Mouse (Mus musculus) subcutaneous adipose tissue, adult 2 months (tissue): Measurements from ENCODE around the gene Olfr599. TPM values are rescaled to one million over a fixed set of nuclear protein-coding genes. Genes with fewer than 3 reads are reported as not detected.

Experiments used
- polyA plus RNA-seq: library from polyadenylated mRNA; depleted of rRNA; stranded (reverse); fragments of >200 nt; gene quantifications from 2 replicates; pipeline ENCODE4 v1.2.3, GENCODE M21; 2012; ENCODE audit warnings: low replicate concordance; rRNA removed

The Olfr599 gene
- polyA plus RNA-seq, result not detected in 2 replicates

GRCm38 (mm10) chr7:103335617-103336016 is at the start of gene Olfr599:
Gene Olfr599, plus strand, starts transcription at chr7:103335917.

GRCm38 (mm10) chr7:103305348-103305747 is 30.4 kb upstream of the Olfr599 start, which contains the start of gene Olfr596:
Gene Olfr596, plus strand, starts transcription at chr7:103305648.

GRCm38 (mm10) chr7:103316015-103316414 is 19.7 kb upstream of the Olfr599 start, which contains the start of gene Olfr597:
Gene Olfr597, plus strand, starts transcription at chr7:103316315.

GRCm38 (mm10) chr7:103323268-103323667 is 12.4 kb upstream of the Olfr599 start, which contains the start of gene Olfr598:
Gene Olfr598, plus strand, starts transcription at chr7:103323568.

GRCm38 (mm10) chr7:103349569-103349968 is 13.9 kb downstream of the Olfr599 start, which contains the start of gene Olfr600:
Gene Olfr600, minus strand, starts transcription at chr7:103349669.

GRCm38 (mm10) chr7:103362555-103362954 is 26.8 kb downstream of the Olfr599 start, which contains the start of gene Olfr601:
Gene Olfr601, minus strand, starts transcription at chr7:103362655.

GRCm38 (mm10) chr7:103386077-103386476 is 50.4 kb downstream of the Olfr599 start, which contains the start of gene Olfr603:
Gene Olfr603, minus strand, starts transcription at chr7:103386177.

Other genes starting within 250 kb of the Olfr599 start
- gene Olfr585, start 238.2 kb upstream of the Olfr599 start, polyA plus RNA-seq, result not detected in 2 replicates
- not detected in 2 replicates for gene Olfr586, start 210.3 kb upstream of the Olfr599 start, polyA plus RNA-seq
- not detected in 2 replicates for gene Olfr588-ps1, start 195.0 kb upstream of the Olfr599 start, polyA plus RNA-seq
- not detected in 2 replicates for gene Olfr589, start 179.6 kb upstream of the Olfr599 start, polyA plus RNA-seq
- gene Olfr591, start 157.6 kb upstream of the Olfr599 start, polyA plus RNA-seq, result not detected in 2 replicates
- gene Olfr592, start 151.1 kb upstream of the Olfr599 start, polyA plus RNA-seq, result not detected in 2 replicates
- not detected in 2 replicates for gene Olfr593, start 124.1 kb upstream of the Olfr599 start, polyA plus RNA-seq
- not detected in 2 replicates for gene Olfr594, start 118.9 kb upstream of the Olfr599 start, polyA plus RNA-seq
- not detected in 2 replicates for gene Usp17ld, start 83.4 kb upstream of the Olfr599 start, polyA plus RNA-seq
- gene Olfr596, start 30.3 kb upstream of the Olfr599 start, polyA plus RNA-seq, result not detected in 2 replicates
- not detected in 2 replicates for gene Olfr597, start 19.6 kb upstream of the Olfr599 start, polyA plus RNA-seq
- gene Olfr598, start 12.3 kb upstream of the Olfr599 start, polyA plus RNA-seq, result not detected in 2 replicates
- not detected in 2 replicates for gene Olfr600, start 13.8 kb downstream of the Olfr599 start, polyA plus RNA-seq
- gene Olfr601, start 26.7 kb downstream of the Olfr599 start, polyA plus RNA-seq, result not detected in 2 replicates
- gene Olfr603, start 50.3 kb downstream of the Olfr599 start, polyA plus RNA-seq, result not detected in 2 replicates
- gene Usp17lc, start 79.2 kb downstream of the Olfr599 start, polyA plus RNA-seq, result not detected in 2 replicates
- not detected in 2 replicates for gene Olfr605, start 109.5 kb downstream of the Olfr599 start, polyA plus RNA-seq
- gene Olfr606, start 113.1 kb downstream of the Olfr599 start, polyA plus RNA-seq, result not detected in 2 replicates
- not detected in 2 replicates for gene Olfr607, start 128.2 kb downstream of the Olfr599 start, polyA plus RNA-seq
- not detected in 2 replicates for gene Olfr608, start 134.0 kb downstream of the Olfr599 start, polyA plus RNA-seq
- gene Olfr609, start 162.1 kb downstream of the Olfr599 start, polyA plus RNA-seq, result not detected in 2 replicates
- not detected in 2 replicates for gene Olfr610, start 176.2 kb downstream of the Olfr599 start, polyA plus RNA-seq
- not detected in 2 replicates for gene Olfr611, start 184.9 kb downstream of the Olfr599 start, polyA plus RNA-seq
- gene Olfr612, start 206.8 kb downstream of the Olfr599 start, polyA plus RNA-seq, result not detected in 2 replicates
- not detected in 2 replicates for gene Olfr613, start 212.2 kb downstream of the Olfr599 start, polyA plus RNA-seq
- not detected in 2 replicates for gene Olfr615, start 220.2 kb downstream of the Olfr599 start, polyA plus RNA-seq
- not detected in 2 replicates for gene Olfr616, start 233.2 kb downstream of the Olfr599 start, polyA plus RNA-seq
- not detected in 2 replicates for gene Olfr617, start 237.1 kb downstream of the Olfr599 start, polyA plus RNA-seq